Mouse (Mus musculus): Measurements from ENCODE around the gene Cyp4f37.
A peak's percentile ranks its signal among the peaks of the same experiment; 100 is the strongest.
"Not testable (repeated sequence)": the region's sequence is repeated elsewhere in the genome, so short reads cannot be mapped to it uniquely, and the experiment has no call there.

Cyp4f37 gene

GRCm38 (mm10) chr17:32621018-32621417, at the start of gene Cyp4f37:
Gene Cyp4f37, plus strand, starts transcription at chr17:32621309.
- not testable (repeated sequence) for DNase-seq

- not testable (repeated sequence) for DNase-seq
These were observed 47.8 kb upstream of the Cyp4f37 start for GRCm38 (mm10) chr17:32573286-32573685.

- no peak for DNase-seq
These were observed 43.5 kb upstream of the Cyp4f37 start for GRCm38 (mm10) chr17:32577496-32578186.

GRCm38 (mm10) chr17:32596494-32596893, 24.6 kb upstream of the Cyp4f37 start:
- no peak for DNase-seq

- no peak for DNase-seq
These were observed 13.1 kb upstream of the Cyp4f37 start for GRCm38 (mm10) chr17:32608055-32608454.

- not testable (repeated sequence) for DNase-seq
These were observed 10.9 kb upstream of the Cyp4f37 start for GRCm38 (mm10) chr17:32610231-32610630.

GRCm38 (mm10) chr17:32610896-32611295, 10.2 kb upstream of the Cyp4f37 start:
- DNase-seq = no peak

GRCm38 (mm10) chr17:32612417-32612816, 8.7 kb upstream of the Cyp4f37 start:
- DNase-seq = no peak

GRCm38 (mm10) chr17:32617252-32617651, 3.9 kb upstream of the Cyp4f37 start:
- no peak for DNase-seq

GRCm38 (mm10) chr17:32629726-32630125, 8.6 kb downstream of the Cyp4f37 start:
- DNase-seq = not testable (repeated sequence)

GRCm38 (mm10) chr17:32631936-32632335, 10.8 kb downstream of the Cyp4f37 start:
- DNase-seq = no peak

- peak in 1 of 2 experiments; percentile 4 for DNase-seq
These were observed 13.3 kb downstream of the Cyp4f37 start for GRCm38 (mm10) chr17:32634242-32634971.

GRCm38 (mm10) chr17:32634972-32635314, 13.8 kb downstream of the Cyp4f37 start:
- DNase-seq = peak; percentile 59 to 65

GRCm38 (mm10) chr17:32636341-32636740, 15.2 kb downstream of the Cyp4f37 start:
- no peak for DNase-seq

GRCm38 (mm10) chr17:32637151-32637550, 16.0 kb downstream of the Cyp4f37 start:
- DNase-seq = no peak

- DNase-seq = no peak
These were observed 25.5 kb downstream of the Cyp4f37 start for GRCm38 (mm10) chr17:32646631-32647030.

- no peak for DNase-seq
These were observed 32.8 kb downstream of the Cyp4f37 start for GRCm38 (mm10) chr17:32653860-32654259.

GRCm38 (mm10) chr17:32657041-32657440, 35.9 kb downstream of the Cyp4f37 start:
- no peak for DNase-seq

GRCm38 (mm10) chr17:32658246-32658645, 37.1 kb downstream of the Cyp4f37 start:
- no peak for DNase-seq

GRCm38 (mm10) chr17:32658712-32659111, 37.6 kb downstream of the Cyp4f37 start, which contains the start of gene Cyp4f40:
Gene Cyp4f40, plus strand, starts transcription at chr17:32658900.
- no peak for DNase-seq

- DNase-seq = no peak
These were observed 52.9 kb downstream of the Cyp4f37 start for GRCm38 (mm10) chr17:32673976-32674375.

- DNase-seq = peak in 1 of 2 experiments; percentile 9
These were observed 55.0 kb downstream of the Cyp4f37 start for GRCm38 (mm10) chr17:32676040-32676635.

- DNase-seq = peak in 1 of 2 experiments; percentile 9
These were observed 59.3 kb downstream of the Cyp4f37 start for GRCm38 (mm10) chr17:32680404-32680803.

Measured in thymus, adult 18-20 months (tissue).